Mouse (Mus musculus) cortical plate, adult 2 months (tissue): Measurements from ENCODE around the gene Slx1b.
A peak's percentile ranks its signal among the peaks of the same experiment; 100 is the strongest.

Source experiments
- CTCF ChIP-seq: fragments of 200-500 bp; IDR thresholded peaks from 2 replicates; pipeline ENCODE4 v1.5.1; 2011; ENCODE audit warnings: mild to moderate bottlenecking, control low read depth, low read length; ENCODE audit not compliant: insufficient read depth; ENCODE audit errors: extremely low read depth
- POLR2A ChIP-seq: fragments of 200-500 bp; IDR thresholded peaks from 2 replicates; pipeline ENCODE4 v1.6.1; 2011; ENCODE audit warnings: mild to moderate bottlenecking, low read length, control low read depth; ENCODE audit not compliant: insufficient read depth; ENCODE audit errors: extremely low read depth

- no peak for TF ChIP-seq CTCF
- peak; percentile 97 for TF ChIP-seq POLR2A
These were observed 8.8 kb upstream of the Slx1b start for GRCm38 (mm10) chr7:126704121-126704980.
